ENCODE assay signal across 8 mouse cellular contexts in genomic region chr4:129600233-129601158, GRCm38 (mm10). TPM values are rescaled to one million over a fixed set of nuclear protein-coding genes. Genes with fewer than 3 reads are reported as not detected.
DNase-seq lines count a peak whose midpoint lies in the region; ATAC-seq and TF ChIP-seq lines count a peak whose summit lies in the region.

Gene Eif3i, minus strand, starts transcription at chr4:129600648.
Gene Tmem234, plus strand, starts transcription at chr4:129600668.

- peak within 1 kb of the TSS; percentile 60 for H3K4me2 ChIP-seq in embryonic facial prominence, embryonic 11.5 days (ENCODE audit: low read depth, low read length)
- H3K4me2 ChIP-seq in limb, embryonic 14.5 days (replicated peaks; ENCODE audit: low read depth, low read length, severe bottlenecking), result peak within 1 kb of the TSS; percentile 81
- peak within 1 kb of the TSS; percentile 92 for H3K4me2 ChIP-seq in midbrain, embryonic 16.5 days (ENCODE audit: low read length)

- H3K27ac ChIP-seq in embryonic facial prominence, embryonic 11.5 days (replicated peaks; ENCODE audit: low read depth, low read length), result no peak within 1 kb of the TSS; the same call in 1 of the 2 replicates
- H3K27ac ChIP-seq in limb, embryonic 14.5 days (replicated peaks; ENCODE audit: low read depth, low read length), result peak within 1 kb of the TSS; percentile 63; the same call in 1 of the 2 replicates
- peak within 1 kb of the TSS; percentile 74 for H3K27ac ChIP-seq in midbrain, embryonic 16.5 days (ENCODE audit: low read length)
- H3K27ac ChIP-seq in spleen, adult 2 months (ENCODE audit: insufficient read depth, low read length), result peak within 1 kb of the TSS; percentile 60

- H3K4me1 ChIP-seq in embryonic facial prominence, embryonic 11.5 days (ENCODE audit: control insufficient read depth, insufficient read depth, low read length), result no peaks in the 10 kb centered on the region
- H3K4me1 ChIP-seq in limb, embryonic 14.5 days (ENCODE audit: control insufficient read depth, insufficient read depth, low read length), result peaks cover 18% of the 10 kb centered on the region
- H3K4me1 ChIP-seq in midbrain, embryonic 16.5 days (ENCODE audit: control insufficient read depth, insufficient read depth, low read length), result peaks cover 25% of the 10 kb centered on the region
- peaks cover 3% of the 10 kb centered on the region; the same call in 1 of the 2 replicates for H3K4me1 ChIP-seq in spleen, adult 2 months (ENCODE audit: control insufficient read depth, insufficient read depth, insufficient read length)

- TF ChIP-seq CTCF in spleen, adult 2 months (IDR thresholded peaks at IDR 0.05; ENCODE audit: extremely low read depth, insufficient read depth, insufficient read length, insufficient replicate concordance), result no peak

- DNase-seq in 416B (ENCODE audit: low read depth), result peak; percentile 86
- peak; percentile 82 for DNase-seq in adrenal gland, postnatal 25 days
- DNase-seq in embryonic facial prominence, embryonic 11.5 days (ENCODE audit: low spot score), result peak; percentile 91
- DNase-seq in kidney, adult 11 months, result peak; percentile 79
- DNase-seq in limb, embryonic 14.5 days (ENCODE audit: low spot score), result peak; percentile 88
- peak; percentile 68 to 80 for DNase-seq in spleen, adult 2 months (ENCODE audit: low read depth in 1 of 2, low spot score in 2 of 2)

- H3K27me3 ChIP-seq in embryonic facial prominence, embryonic 11.5 days (ENCODE audit: control insufficient read depth, insufficient read depth, low read length), result no peaks in the 10 kb centered on the region
- no peaks in the 10 kb centered on the region for H3K27me3 ChIP-seq in limb, embryonic 14.5 days (ENCODE audit: control insufficient read depth, insufficient read depth, low read length)
- no peaks in the 10 kb centered on the region for H3K27me3 ChIP-seq in midbrain, embryonic 16.5 days (ENCODE audit: control insufficient read depth, insufficient read depth, low read depth, low read length)
- no peaks in the 10 kb centered on the region for H3K27me3 ChIP-seq in spleen, adult 2 months (ENCODE audit: control insufficient read depth, insufficient read depth, low read length)

- peak; percentile 84 for ATAC-seq in embryonic facial prominence, embryonic 11.5 days (replicated peaks; ENCODE audit: insufficient number of reproducible peaks, low FRiP score, low TSS enrichment, low read depth)
- peak; percentile 97 for ATAC-seq in granulocyte monocyte progenitor cell, adult 5-6 weeks (replicated peaks; ENCODE audit: poor library complexity, severe bottlenecking)
- peak; percentile 89 for ATAC-seq in limb, embryonic 14.5 days (ENCODE audit: low FRiP score, low read depth)
- peak; percentile 89 for ATAC-seq in midbrain, embryonic 16.5 days

- under 1% methylated on average over 70 of the region's 74 CpGs for WGBS in embryonic facial prominence, embryonic 11.5 days
- under 1% methylated on average over 65 of the region's 74 CpGs for WGBS in limb, embryonic 14.5 days
- WGBS in midbrain, embryonic 16.5 days, result under 1% methylated on average over 72 of the region's 74 CpGs
- under 1% methylated on average over 74 of the region's 74 CpGs for WGBS in spleen, adult 2 months

- peak within 1 kb of the TSS; percentile 94 for H3K9ac ChIP-seq in embryonic facial prominence, embryonic 11.5 days (replicated peaks; ENCODE audit: low read length)
- peak within 1 kb of the TSS; percentile 81 for H3K9ac ChIP-seq in limb, embryonic 14.5 days (ENCODE audit: low read depth, low read length, severe bottlenecking)
- H3K9ac ChIP-seq in midbrain, embryonic 16.5 days (ENCODE audit: low read depth, low read length), result peak within 1 kb of the TSS; percentile 96

- TF ChIP-seq POLR2A in limb, embryonic 14.5 days (IDR thresholded peaks at IDR 0.05; ENCODE audit: borderline replicate concordance, extremely low read depth, insufficient read depth, insufficient read length), result peak; percentile 44; the same call in 1 of the 2 replicates
- peak; percentile 56 for TF ChIP-seq POLR2A in spleen, adult 2 months (IDR thresholded peaks at IDR 0.05; ENCODE audit: low read depth, low read length)

- H3K9me3 ChIP-seq in embryonic facial prominence, embryonic 11.5 days (replicated peaks; ENCODE audit: control insufficient read depth, low read length), result no peaks in the 10 kb centered on the region
- H3K9me3 ChIP-seq in limb, embryonic 14.5 days (ENCODE audit: control insufficient read depth, low read length), result no peaks in the 10 kb centered on the region
- no peaks in the 10 kb centered on the region for H3K9me3 ChIP-seq in midbrain, embryonic 16.5 days (replicated peaks; ENCODE audit: control insufficient read depth, low read length, poor library complexity, severe bottlenecking)

- no peaks in the 10 kb centered on the region; the same call in 1 of the 2 replicates for H3K36me3 ChIP-seq in embryonic facial prominence, embryonic 11.5 days (replicated peaks; ENCODE audit: control insufficient read depth, insufficient read depth, low read depth, low read length)
- H3K36me3 ChIP-seq in limb, embryonic 14.5 days (ENCODE audit: control insufficient read depth, insufficient read depth, low read length), result peaks cover 54% of the 10 kb centered on the region
- peaks cover 8% of the 10 kb centered on the region for H3K36me3 ChIP-seq in midbrain, embryonic 16.5 days (ENCODE audit: control insufficient read depth, insufficient read depth, low read length)
- peaks cover 10% of the 10 kb centered on the region for H3K36me3 ChIP-seq in spleen, adult 2 months (ENCODE audit: control insufficient read depth, insufficient read depth, low read length)

- peak within 1 kb of the TSS; percentile 99 for H3K4me3 ChIP-seq in embryonic facial prominence, embryonic 11.5 days (ENCODE audit: low read depth, low read length)
- peak within 1 kb of the TSS; percentile 99 for H3K4me3 ChIP-seq in limb, embryonic 14.5 days (replicated peaks; ENCODE audit: low read length)
- peak within 1 kb of the TSS; percentile 98 for H3K4me3 ChIP-seq in midbrain, embryonic 16.5 days (ENCODE audit: low read depth, low read length)
- H3K4me3 ChIP-seq in spleen, adult 2 months (ENCODE audit: extremely low read depth, insufficient read depth, insufficient read length), result peak within 1 kb of the TSS; percentile 94

RNA-seq across cellular contexts. Expression of gene Eif3i, which starts in this region (rescaled TPM):
- 167 and 171 TPM in 2 replicates for total RNA-seq in adrenal gland, postnatal 25 days (2021)
- polyA plus RNA-seq in embryonic facial prominence, embryonic 11.5 days (2014; fragmentation: Nextera tagmentation; extraction: Ambion mirVana), result 284 and 293 TPM in 2 replicates
- total RNA-seq in granulocyte monocyte progenitor cell, adult 5-6 weeks (2014; fragmentation: Nextera tagmentation), result 335 and 353 TPM in 2 replicates
- total RNA-seq in granulocyte monocyte progenitor cell, adult 5-6 weeks (2017), result 257 and 296 TPM in 2 replicates
- polyA plus RNA-seq in limb, embryonic 14.5 days (2012; rRNA removed), result 367 and 429 TPM in 2 replicates
- 333 and 334 TPM in 2 replicates for polyA plus RNA-seq in limb, embryonic 14.5 days (2014; fragmentation: Nextera tagmentation; extraction: Ambion mirVana)
- 187 and 198 TPM in 2 replicates for polyA plus RNA-seq in midbrain, embryonic 16.5 days (2015; fragmentation: Nextera tagmentation; extraction: Ambion mirVana)
- 185 and 203 TPM in 2 replicates for polyA plus RNA-seq in spleen, adult 2 months (2012; rRNA removed)

RNA-seq across cellular contexts. Expression of gene Tmem234, which starts in this region (rescaled TPM):
- total RNA-seq in adrenal gland, postnatal 25 days (2021), result 96.3 and 111 TPM in 2 replicates
- polyA plus RNA-seq in embryonic facial prominence, embryonic 11.5 days (2014; fragmentation: Nextera tagmentation; extraction: Ambion mirVana), result 163 and 195 TPM in 2 replicates
- total RNA-seq in granulocyte monocyte progenitor cell, adult 5-6 weeks (2014; fragmentation: Nextera tagmentation), result 68.9 and 102 TPM in 2 replicates
- total RNA-seq in granulocyte monocyte progenitor cell, adult 5-6 weeks (2017), result 73.9 and 74.9 TPM in 2 replicates
- polyA plus RNA-seq in limb, embryonic 14.5 days (2012; rRNA removed), result 166 and 179 TPM in 2 replicates
- polyA plus RNA-seq in limb, embryonic 14.5 days (2014; fragmentation: Nextera tagmentation; extraction: Ambion mirVana), result 191 and 193 TPM in 2 replicates
- polyA plus RNA-seq in midbrain, embryonic 16.5 days (2015; fragmentation: Nextera tagmentation; extraction: Ambion mirVana), result 177 and 180 TPM in 2 replicates
- polyA plus RNA-seq in spleen, adult 2 months (2012; rRNA removed), result 119 and 129 TPM in 2 replicates
